Mouse (Mus musculus) cortical plate, adult 2 months (tissue): ENCODE data around the gene Oas1h. TPM values are rescaled to one million over a fixed set of nuclear protein-coding genes. Genes with fewer than 3 reads are reported as not detected.
"Not testable (repeated sequence)": the region's sequence is repeated elsewhere in the genome, so short reads cannot be mapped to it uniquely, and the experiment has no call there.

Experiments
- H3K27ac ChIP-seq: fragments of 200-500 bp; 2 replicates; pipeline ENCODE4 v1.5.1; 2012; ENCODE audit warnings: low read length, control low read depth, inconsistent platforms; ENCODE audit not compliant: insufficient read depth
- H3K4me1 ChIP-seq: fragments of 200-500 bp; 2 replicates; pipeline ENCODE4 v1.6.1; 2011; ENCODE audit warnings: low read length; ENCODE audit not compliant: control insufficient read depth, insufficient read depth
- H3K4me3 ChIP-seq: fragments of 200-500 bp; 2 replicates; pipeline ENCODE4 v1.5.1; 2011; ENCODE audit warnings: mild to moderate bottlenecking, low read length, control low read depth; ENCODE audit not compliant: insufficient read depth
- CTCF ChIP-seq: fragments of 200-500 bp; IDR thresholded peaks from 2 replicates; pipeline ENCODE4 v1.5.1; 2011; ENCODE audit warnings: mild to moderate bottlenecking, control low read depth, low read length; ENCODE audit not compliant: insufficient read depth; ENCODE audit errors: extremely low read depth
- POLR2A ChIP-seq: fragments of 200-500 bp; IDR thresholded peaks from 2 replicates; pipeline ENCODE4 v1.6.1; 2011; ENCODE audit warnings: mild to moderate bottlenecking, low read length, control low read depth; ENCODE audit not compliant: insufficient read depth; ENCODE audit errors: extremely low read depth
- polyA plus RNA-seq: library from polyadenylated mRNA; depleted of rRNA; stranded (reverse); fragments of >200 nt; gene quantifications from 2 replicates; pipeline ENCODE4 v1.2.3, GENCODE M21; 2012; rRNA removed

Oas1h gene
- polyA plus RNA-seq, 1 experiment = not detected

DNA sequence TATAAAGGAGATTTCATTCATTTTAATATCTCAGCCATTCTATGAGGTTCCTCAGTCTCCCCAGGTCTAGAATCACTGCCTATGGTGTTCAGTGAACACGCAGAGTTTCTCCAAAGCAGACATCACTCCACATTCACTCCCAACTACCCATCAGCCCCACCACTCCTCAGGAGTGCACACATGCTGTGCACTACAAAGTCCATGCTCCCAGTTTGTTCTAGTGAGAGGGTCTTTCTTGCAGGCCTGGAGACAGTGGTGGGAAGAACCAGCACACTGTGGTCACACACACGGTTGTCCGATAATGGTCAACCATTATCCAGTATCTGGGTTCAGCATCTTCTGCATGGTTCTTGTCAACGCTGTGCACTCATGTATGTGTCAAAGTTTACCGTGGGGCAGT, 40.8 kb downstream of the Oas1h start:
- TF ChIP-seq CTCF (no peak), POLR2A (no peak)
- no peak overlapping the region for H3K4me3 ChIP-seq
- H3K27ac ChIP-seq = no peak overlapping the region
- H3K4me1 ChIP-seq = no peaks in the 10 kb centered on the region

- H3K4me3 ChIP-seq, H3K4me1 ChIP-seq, H3K27ac ChIP-seq: not testable (repeated sequence)
Observed at GRCm38 (mm10) chr5:120906791-120907733, 45.8 kb downstream of the Oas1h start, which contains the start of gene Oas1a. Oas1a (minus strand) TSS chr5:120907521.

- Histone ChIP-seq H3K27ac (no peak overlapping the region), H3K4me1 (no peaks in the 10 kb centered on the region), H3K4me3 (no peak overlapping the region)
- no peak for TF ChIP-seq POLR2A
- no peak for TF ChIP-seq CTCF
Observed at GRCm38 (mm10) chr5:120908196-120908920, 47.1 kb downstream of the Oas1h start.

DNA sequence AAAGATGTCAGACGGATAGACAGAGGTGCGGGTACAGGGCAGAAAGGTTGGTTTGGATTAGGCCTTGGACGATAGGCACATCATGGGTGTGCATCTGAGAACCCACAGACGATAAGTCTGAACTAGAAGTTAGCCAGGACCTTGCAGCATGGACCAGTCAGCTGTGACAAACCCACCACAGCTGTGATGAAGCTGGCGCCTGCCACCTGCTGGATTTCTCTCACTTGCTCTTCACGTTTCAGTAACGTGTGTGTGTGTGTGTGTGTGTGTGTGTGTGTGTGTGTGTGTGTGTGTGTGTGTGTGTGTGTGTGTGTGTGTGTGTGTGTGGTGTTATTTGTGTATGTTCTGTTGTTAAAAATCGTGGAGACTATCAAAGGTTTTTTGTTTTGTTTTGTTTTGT, 53.0 kb downstream of the Oas1h start, which contains the start of gene Oas1d:
TSS of gene Oas1d (plus strand) at position 333 of the 400 bp plus-strand sequence.
- not testable (repeated sequence) for H3K4me1 ChIP-seq, H3K27ac ChIP-seq, H3K4me3 ChIP-seq

GRCm38 (mm10) chr5:120919156-120919935, 58.1 kb downstream of the Oas1h start:
- not testable (repeated sequence) for H3K27ac ChIP-seq, H3K4me1 ChIP-seq, H3K4me3 ChIP-seq

DNA sequence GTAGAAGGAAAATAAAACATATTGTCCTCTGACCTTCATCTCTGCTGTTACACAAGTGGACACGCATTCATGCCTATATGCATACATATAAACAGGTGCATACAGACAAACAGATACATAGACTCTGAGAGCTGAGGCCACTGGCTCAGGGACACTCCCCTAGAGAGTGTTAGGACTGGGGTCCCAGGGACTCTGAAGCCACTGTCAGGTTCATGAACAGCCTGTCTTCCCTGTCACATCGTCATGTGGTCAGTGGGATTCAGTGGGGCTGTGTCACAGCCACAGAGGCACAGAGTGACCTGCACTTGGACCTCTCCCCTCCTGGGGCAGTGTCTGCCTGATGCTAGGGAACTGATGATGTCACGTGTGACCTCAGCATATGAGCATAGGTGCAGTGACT, 59.1 kb downstream of the Oas1h start:
- H3K4me3 ChIP-seq = no peak overlapping the region
- H3K4me1 ChIP-seq = no peaks in the 10 kb centered on the region
- TF ChIP-seq CTCF (no peak), POLR2A (no peak)

More for the DNA sequence above, 59.1 kb downstream of the Oas1h start:
- H3K27ac ChIP-seq = no peak overlapping the region

Other genes starting within 250 kb of the Oas1h start
- 39.6 and 40.8 TPM in 2 replicates for gene Rita1, start 248.8 kb upstream of the Oas1h start, polyA plus RNA-seq
- gene Ddx54, start 248.7 kb upstream of the Oas1h start, polyA plus RNA-seq = 30.3 and 31.0 TPM in 2 replicates
- 0.10 and 0.19 TPM in 2 replicates for gene Cfap73, start 227.2 kb upstream of the Oas1h start, polyA plus RNA-seq
- gene Rasal1, start 212.6 kb upstream of the Oas1h start, polyA plus RNA-seq = 88.7 and 99.4 TPM in 2 replicates
- gene Dtx1, start 149.5 kb upstream of the Oas1h start, polyA plus RNA-seq = 89.7 and 91.8 TPM in 2 replicates
- 0.73 and 0.87 TPM in 2 replicates for gene Oas2, start 111.6 kb upstream of the Oas1h start, polyA plus RNA-seq
- gene Oas3, start 83.8 kb upstream of the Oas1h start, polyA plus RNA-seq = 0.04 and 0.13 TPM in 2 replicates
- not detected in 2 replicates for gene Oas1e, start 65.9 kb upstream of the Oas1h start, polyA plus RNA-seq
- gene Oas1c, start 48.9 kb upstream of the Oas1h start, polyA plus RNA-seq = 2.3 TPM in 2 replicates
- not detected in 2 replicates for gene Oas1f, start 14.1 kb upstream of the Oas1h start, polyA plus RNA-seq
- gene Oas1g, start 26.2 kb downstream of the Oas1h start, polyA plus RNA-seq = 0.46 and 0.49 TPM in 2 replicates
- 1.8 and 2.2 TPM in 2 replicates for gene Oas1a, start 46.1 kb downstream of the Oas1h start, polyA plus RNA-seq
- gene Oas1d, start 53.1 kb downstream of the Oas1h start, polyA plus RNA-seq = not detected in 2 replicates
- gene Rph3a, start 148.7 kb downstream of the Oas1h start, polyA plus RNA-seq = 256 and 278 TPM in 2 replicates